Mouse (Mus musculus) brain, embryonic 14.5 days (tissue): Measurements from ENCODE around the gene Gm49320. TPM values are rescaled to one million over a fixed set of nuclear protein-coding genes. Genes with fewer than 3 reads are reported as not detected.
"Not testable (repeated sequence)": the region's sequence is repeated elsewhere in the genome, so short reads cannot be mapped to it uniquely, and the experiment has no call there.

ENCODE experiments used
- DNase-seq: peaks from one replicate; pipeline ENCODE4 v3.0.0-alpha.2; 2011; ENCODE audit warnings: low read depth
- CTCF ChIP-seq: fragments of 200-500 bp; IDR thresholded peaks from 2 replicates; pipeline ENCODE4 v1.5.1; 2012; ENCODE audit warnings: inconsistent platforms, mild to moderate bottlenecking, moderate library complexity, borderline replicate concordance; ENCODE audit not compliant: insufficient read depth, insufficient read length; ENCODE audit errors: extremely low read depth
- POLR2A ChIP-seq: fragments of 200-500 bp; IDR thresholded peaks from 2 replicates; pipeline ENCODE4 v1.6.1; 2012; ENCODE audit warnings: mild to moderate bottlenecking, inconsistent platforms, borderline replicate concordance; ENCODE audit not compliant: poor library complexity, insufficient read depth, insufficient read length, severe bottlenecking; ENCODE audit errors: extremely low read depth
- polyA plus RNA-seq: library from polyadenylated mRNA; depleted of rRNA; stranded (reverse); fragments of >200 nt; gene quantifications from 2 replicates; pipeline ENCODE4 v1.2.3, GENCODE M21; 2012

The Gm49320 gene
- polyA plus RNA-seq, 1 experiment = 5.6 TPM

- no peak for DNase-seq
- no peak for TF ChIP-seq CTCF
- TF ChIP-seq POLR2A = no peak
Measured at GRCm38 (mm10) chr8:4229784-4230183, 8.9 kb upstream of the Gm49320 start.

GRCm38 (mm10) chr8:4230612-4231351 lies 7.9 kb upstream of the Gm49320 start:
- TF ChIP-seq CTCF (no peak), POLR2A (no peak)
- DNase-seq = no peak

- TF ChIP-seq POLR2A (no peak), CTCF (no peak)
- no peak for DNase-seq
Measured at GRCm38 (mm10) chr8:4237814-4238433, 741 bp upstream of the Gm49320 start.

- DNase-seq = no peak
- TF ChIP-seq POLR2A = no peak
Measured at GRCm38 (mm10) chr8:4239193-4239890, 677 bp downstream of the Gm49320 start.

GRCm38 (mm10) chr8:4245061-4245460 lies 6.4 kb downstream of the Gm49320 start:
- TF ChIP-seq POLR2A (no peak), CTCF (no peak)
- no peak for DNase-seq

GRCm38 (mm10) chr8:4245737-4246136 lies 7.1 kb downstream of the Gm49320 start:
- TF ChIP-seq POLR2A (no peak), CTCF (no peak)
- DNase-seq = no peak

GRCm38 (mm10) chr8:4247241-4247640 lies 8.6 kb downstream of the Gm49320 start:
- TF ChIP-seq POLR2A = no peak
- TF ChIP-seq CTCF = no peak
- DNase-seq = no peak

- no peak for TF ChIP-seq POLR2A
- TF ChIP-seq CTCF = no peak
- no peak for DNase-seq
Measured at GRCm38 (mm10) chr8:4247951-4248540, 9.4 kb downstream of the Gm49320 start, which contains the start of gene Tgfbr3l. Tgfbr3l (plus strand) TSS chr8:4248214.

GRCm38 (mm10) chr8:4249213-4249612 lies 10.5 kb downstream of the Gm49320 start:
- DNase-seq = peak; percentile 35
- no peak for TF ChIP-seq CTCF
- TF ChIP-seq POLR2A = no peak

- DNase-seq = peak; percentile 82
- TF ChIP-seq POLR2A (no peak), CTCF (peak; percentile 85)
Measured at GRCm38 (mm10) chr8:4250306-4250970, 11.8 kb downstream of the Gm49320 start.

GRCm38 (mm10) chr8:4252116-4252760 lies 13.6 kb downstream of the Gm49320 start:
- TF ChIP-seq CTCF (no peak), POLR2A (no peak)
- DNase-seq = no peak

- DNase-seq = peak; percentile 98
- no peak for TF ChIP-seq CTCF
- TF ChIP-seq POLR2A = peak; percentile 50; the same call in 1 of the 2 replicates
Measured at GRCm38 (mm10) chr8:4252934-4253841, 14.5 kb downstream of the Gm49320 start, which contains the start of gene Snapc2. Snapc2 (plus strand) TSS chr8:4253080.

- TF ChIP-seq CTCF (peak; percentile 51; the same call in 1 of the 2 replicates), POLR2A (no peak)
- peak; percentile 93 for DNase-seq
Measured at GRCm38 (mm10) chr8:4254001-4254400, 15.3 kb downstream of the Gm49320 start.

GRCm38 (mm10) chr8:4255471-4255870 lies 16.8 kb downstream of the Gm49320 start:
- DNase-seq = not testable (repeated sequence)
